In the genomic region with DNA sequence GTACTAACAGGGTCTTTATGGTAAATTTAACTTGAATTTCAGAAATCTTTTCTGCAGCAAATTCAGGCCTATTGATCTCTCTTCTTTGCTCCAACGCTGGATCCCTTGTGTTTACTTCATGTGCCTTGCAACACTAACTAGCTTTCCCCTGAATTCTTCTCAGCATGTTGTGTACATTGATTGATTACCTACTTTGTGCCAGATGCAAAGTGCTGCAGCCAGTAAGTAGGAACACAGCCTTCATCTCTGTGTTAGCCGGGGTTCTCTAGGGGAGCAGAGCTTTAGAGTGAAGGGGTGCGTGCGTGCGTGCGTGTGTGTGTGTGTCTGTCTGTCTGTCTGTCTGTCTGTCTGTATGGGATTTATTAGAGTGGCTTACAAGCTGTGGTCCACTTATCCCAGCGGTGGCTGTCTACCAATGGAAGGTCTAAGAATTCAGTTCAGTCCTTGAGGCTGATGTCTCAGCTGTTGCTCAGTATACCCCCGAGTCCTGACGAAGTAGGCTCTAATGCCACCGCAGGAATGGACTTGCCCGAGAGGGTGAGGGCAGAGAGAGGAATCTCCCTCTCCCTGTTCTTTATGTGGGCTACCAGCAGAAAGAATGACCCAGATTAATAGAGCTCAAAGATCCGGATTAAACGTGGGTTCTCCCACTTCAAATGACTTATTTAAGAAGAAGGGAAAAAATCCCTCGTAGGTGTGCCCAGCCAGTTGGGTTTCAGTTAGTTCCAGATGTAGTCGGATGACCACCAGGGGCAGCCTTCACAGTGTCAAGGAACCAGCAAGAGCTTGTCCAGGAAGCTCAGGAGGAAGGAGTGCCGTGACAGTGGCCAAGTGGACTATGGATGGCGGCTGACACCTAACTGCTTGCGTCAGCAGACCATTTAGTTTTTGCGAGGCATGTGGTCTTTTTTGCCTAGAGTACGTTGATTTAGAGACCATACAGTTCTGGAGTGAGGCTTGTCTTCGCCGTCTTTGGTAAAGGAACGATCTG, we compare ENCODE assay signal across 15 mouse cellular contexts. TPM values are rescaled to one million over a fixed set of nuclear protein-coding genes. Genes with fewer than 3 reads are reported as not detected.
DNase-seq lines count a peak whose midpoint lies in the region; ATAC-seq and TF ChIP-seq lines count a peak whose summit lies in the region.
"Had no signal": no experiment of that assay in that cellular context is flagged by ENCODE, and none has a peak within 500 bp of the region (broad histone marks: within the 10 kb centered on the region; RNA-seq: fewer than 3 reads in every experiment).

No protein-coding gene starts in this region.

- TF ChIP-seq CTCF in liver, embryonic 14.5 days (IDR thresholded peaks at IDR 0.05; ENCODE audit: low read depth) = peak; percentile 16; the same call in 1 of the 2 replicates

- TF ChIP-seq EP300 in liver, embryonic 14.5 days (IDR thresholded peaks at IDR 0.05; ENCODE audit: low read depth) = no peak

- no peaks in the 10 kb centered on the region for H3K27me3 ChIP-seq in liver, embryonic 14.5 days (ENCODE audit: control insufficient read depth, insufficient read depth, low read length)
- no peaks in the 10 kb centered on the region for H3K27me3 ChIP-seq in liver, embryonic 11.5 days (replicated peaks; ENCODE audit: control insufficient read depth, insufficient read depth, low read length)
- no peaks in the 10 kb centered on the region for H3K27me3 ChIP-seq in hindbrain, embryonic 13.5 days
- no peaks in the 10 kb centered on the region for H3K27me3 ChIP-seq in neural tube, embryonic 13.5 days
- H3K27me3 ChIP-seq: embryonic facial prominence, embryonic 12.5 days; liver, embryonic 15.5 days; midbrain, embryonic 15.5 days had no signal

- no peak overlapping the region for H3K4me3 ChIP-seq in liver, embryonic 14.5 days (ENCODE audit: insufficient read depth in 1 of 2, low read depth in 2 of 2, low read length in 2 of 2)
- H3K4me3 ChIP-seq in liver, embryonic 11.5 days (ENCODE audit: low read depth, low read length) = no peak overlapping the region
- H3K4me3 ChIP-seq in hindbrain, embryonic 13.5 days = no peak overlapping the region
- H3K4me3 ChIP-seq in neural tube, embryonic 13.5 days = no peak overlapping the region
- H3K4me3 ChIP-seq: embryonic facial prominence, embryonic 12.5 days; heart, embryonic 10.5 days; liver, embryonic 15.5 days; midbrain, embryonic 15.5 days had no signal

- no peak overlapping the region for H3K4me2 ChIP-seq in liver, embryonic 14.5 days (ENCODE audit: low read depth)
- no peak overlapping the region for H3K4me2 ChIP-seq in liver, embryonic 11.5 days
- no peak overlapping the region for H3K4me2 ChIP-seq in hindbrain, embryonic 13.5 days
- H3K4me2 ChIP-seq in neural tube, embryonic 13.5 days = no peak overlapping the region
- H3K4me2 ChIP-seq: embryonic facial prominence, embryonic 12.5 days; liver, embryonic 15.5 days; midbrain, embryonic 15.5 days had no signal

- H3K9me3 ChIP-seq in liver, embryonic 14.5 days (ENCODE audit: control insufficient read depth, low read length) = no peaks in the 10 kb centered on the region
- no peaks in the 10 kb centered on the region for H3K9me3 ChIP-seq in liver, embryonic 11.5 days (ENCODE audit: control insufficient read depth, low read length)
- no peaks in the 10 kb centered on the region for H3K9me3 ChIP-seq in hindbrain, embryonic 13.5 days
- H3K9me3 ChIP-seq in neural tube, embryonic 13.5 days = no peaks in the 10 kb centered on the region
- H3K9me3 ChIP-seq: embryonic facial prominence, embryonic 12.5 days; heart, embryonic 10.5 days; liver, embryonic 15.5 days; midbrain, embryonic 15.5 days had no signal

- 76% methylated on average over 23 of the region's 23 CpGs for WGBS in liver, embryonic 14.5 days (ENCODE audit: insufficient replicate concordance)
- WGBS in liver, embryonic 11.5 days = 87% methylated on average over 23 of the region's 23 CpGs
- WGBS in hindbrain, embryonic 13.5 days = 65% methylated on average over 23 of the region's 23 CpGs
- WGBS in neural tube, embryonic 13.5 days = 65% methylated on average over 23 of the region's 23 CpGs

- ATAC-seq in liver, embryonic 14.5 days (ENCODE audit: insufficient read depth) = no peak
- no peak for ATAC-seq in liver, embryonic 11.5 days (replicated peaks; ENCODE audit: low FRiP score)
- peak; percentile 73; the same call in 1 of the 2 replicates for ATAC-seq in hindbrain, embryonic 13.5 days (ENCODE audit: low FRiP score)
- peak; percentile 52; the same call in 1 of the 2 replicates for ATAC-seq in neural tube, embryonic 13.5 days (ENCODE audit: low read depth)
- ATAC-seq: forebrain, embryonic 16.5 days; midbrain, embryonic 15.5 days had no signal

- H3K36me3 ChIP-seq in liver, embryonic 14.5 days (replicated peaks; ENCODE audit: control insufficient read depth, insufficient read depth, low read depth) = no peaks in the 10 kb centered on the region; the same call in 1 of the 2 replicates
- peaks cover 11% of the 10 kb centered on the region; the same call in 1 of the 2 replicates for H3K36me3 ChIP-seq in liver, embryonic 11.5 days (ENCODE audit: control insufficient read depth, insufficient read depth, low read length)
- peaks cover 73% of the 10 kb centered on the region for H3K36me3 ChIP-seq in hindbrain, embryonic 13.5 days
- H3K36me3 ChIP-seq in neural tube, embryonic 13.5 days = peaks cover 49% of the 10 kb centered on the region

- H3K9ac ChIP-seq in liver, embryonic 14.5 days (replicated peaks) = no peak overlapping the region
- no peak overlapping the region for H3K9ac ChIP-seq in liver, embryonic 11.5 days (ENCODE audit: low read depth, low read length)
- H3K9ac ChIP-seq in hindbrain, embryonic 13.5 days = no peak overlapping the region
- H3K9ac ChIP-seq in neural tube, embryonic 13.5 days = no peak overlapping the region
- H3K9ac ChIP-seq: embryonic facial prominence, embryonic 12.5 days; liver, embryonic 15.5 days; midbrain, embryonic 15.5 days had no signal

- H3K4me1 ChIP-seq in liver, embryonic 14.5 days (replicated peaks; ENCODE audit: control insufficient read depth in 2 of 2, insufficient read depth in 2 of 2, low read length in 1 of 2) = no peaks in the 10 kb centered on the region
- no peaks in the 10 kb centered on the region for H3K4me1 ChIP-seq in liver, embryonic 11.5 days (replicated peaks; ENCODE audit: control insufficient read depth, insufficient read depth, low read length)
- peaks cover 26% of the 10 kb centered on the region for H3K4me1 ChIP-seq in hindbrain, embryonic 13.5 days (replicated peaks)
- peaks cover 28% of the 10 kb centered on the region for H3K4me1 ChIP-seq in neural tube, embryonic 13.5 days (replicated peaks)
- H3K4me1 ChIP-seq: embryonic facial prominence, embryonic 12.5 days; heart, embryonic 10.5 days; liver, embryonic 15.5 days; midbrain, embryonic 15.5 days had no signal

- H3K27ac ChIP-seq in liver, embryonic 14.5 days = no peak overlapping the region
- H3K27ac ChIP-seq in liver, embryonic 11.5 days (ENCODE audit: low read depth, low read length) = no peak overlapping the region
- H3K27ac ChIP-seq in hindbrain, embryonic 13.5 days = peak overlapping the region; percentile 75
- peak overlapping the region; percentile 56 for H3K27ac ChIP-seq in neural tube, embryonic 13.5 days (replicated peaks)
- H3K27ac ChIP-seq: embryonic facial prominence, embryonic 12.5 days; heart, embryonic 10.5 days; liver, embryonic 15.5 days; midbrain, embryonic 15.5 days had no signal

- peak; percentile 21 for DNase-seq in adrenal gland, postnatal 14 days
- DNase-seq in adrenal gland, postnatal 36 days = no peak
- no peak for DNase-seq in liver, embryonic 14.5 days (ENCODE audit: low read depth in 3 of 3, low spot score in 3 of 3)
- no peak for DNase-seq in liver, embryonic 11.5 days (ENCODE audit: low spot score)
- DNase-seq in cerebellum, postnatal 25 days = no peak
- DNase-seq in frontal cortex, postnatal 10 days (ENCODE audit: low spot score in 2 of 2) = no peak
- DNase-seq: layer of hippocampus, adult 9-11 months; right cerebral cortex, adult 18-20 months had no signal

RNA-seq across cellular contexts. Expression of gene Smarcal1, which starts 27.1 kb away (rescaled TPM):
- total RNA-seq in adrenal gland, postnatal 14 days (2021) = 33.7 and 37.4 TPM in 2 replicates
- total RNA-seq in adrenal gland, postnatal 36 days (2021) = 10 to 100 TPM; 44.8 to 47.0 TPM
- polyA plus RNA-seq in liver, embryonic 14.5 days (2012; rRNA removed) = 8.8 and 10.6 TPM in 2 replicates
- 6.7 TPM in 2 replicates for polyA plus RNA-seq in liver, embryonic 14.5 days (2014; fragmentation: Nextera tagmentation; extraction: Ambion mirVana)
- 18.7 and 19.9 TPM in 2 replicates for polyA plus RNA-seq in liver, embryonic 11.5 days (2014; fragmentation: Nextera tagmentation; extraction: Ambion mirVana)
- polyA plus RNA-seq in hindbrain, embryonic 13.5 days (2015; fragmentation: Nextera tagmentation; extraction: Ambion mirVana) = 24.7 and 25.4 TPM in 2 replicates
- 23.1 and 24.0 TPM in 2 replicates for polyA plus RNA-seq in neural tube, embryonic 13.5 days (2015; fragmentation: Nextera tagmentation; extraction: Ambion mirVana)

Comparison
In these comparisons a context has a peak if more than half of its experiments do, and no peak if none do; other contexts are left out.
1. ATAC-seq: peak in hindbrain, embryonic 13.5 days (single experiment) and neural tube, embryonic 13.5 days (single experiment); none in liver, embryonic 14.5 days (single experiment) and liver, embryonic 11.5 days (single experiment).
2. H3K27ac ChIP-seq: peak in hindbrain, embryonic 13.5 days (single experiment) and neural tube, embryonic 13.5 days (single experiment); none in liver, embryonic 14.5 days (single experiment) and liver, embryonic 11.5 days (single experiment).